Mouse (Mus musculus): ENCODE results near the gene Slc25a16.

DNA sequence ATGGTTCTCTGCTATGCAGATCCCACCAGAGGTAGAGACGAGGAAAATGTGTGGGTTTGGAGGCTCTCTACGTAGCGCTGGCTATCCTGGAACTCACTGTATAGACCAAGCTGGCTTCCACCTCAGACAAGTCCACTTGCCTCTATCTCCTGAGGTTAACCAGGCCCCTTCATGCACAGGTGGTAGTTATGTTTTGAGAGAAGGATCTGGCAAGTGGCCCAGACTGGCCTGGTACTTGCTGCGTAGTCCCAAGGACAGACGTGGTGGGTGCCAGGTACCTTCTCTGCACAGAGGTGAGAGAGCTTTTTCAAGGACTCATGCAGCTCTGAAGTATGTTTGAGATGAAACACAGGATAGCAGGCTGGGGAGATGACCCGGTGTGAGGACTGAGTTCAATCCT, 64.1 kb downstream of the Slc25a16 start:
- no peak for TF ChIP-seq CTCF (IDR thresholded peaks at IDR 0.05; ENCODE audit: low read depth)
- TF ChIP-seq EP300 (IDR thresholded peaks at IDR 0.05; ENCODE audit: low read depth), result peak; percentile 74; the same call in 1 of the 2 replicates

Measured in heart, postnatal 0 days (tissue).